Mouse (Mus musculus) kidney, adult 10 weeks (tissue): ENCODE results near the gene Glra1. TPM values are rescaled to one million over a fixed set of nuclear protein-coding genes. Genes with fewer than 3 reads are reported as not detected.

ENCODE experiments used
- polyA plus RNA-seq: library from polyadenylated mRNA; stranded (reverse); fragments of 350-450 nt; fragmentation: Illumina TruSeq; extraction: RNeasy Lipid Tissue Mini Kit (QIAGEN cat#74804); gene quantifications from one replicate; pipeline ENCODE4 v1.2.3, GENCODE M21; 2014; ENCODE audit warnings: low read depth, low replicate concordance

The Glra1 gene
- not detected for polyA plus RNA-seq

DNA sequence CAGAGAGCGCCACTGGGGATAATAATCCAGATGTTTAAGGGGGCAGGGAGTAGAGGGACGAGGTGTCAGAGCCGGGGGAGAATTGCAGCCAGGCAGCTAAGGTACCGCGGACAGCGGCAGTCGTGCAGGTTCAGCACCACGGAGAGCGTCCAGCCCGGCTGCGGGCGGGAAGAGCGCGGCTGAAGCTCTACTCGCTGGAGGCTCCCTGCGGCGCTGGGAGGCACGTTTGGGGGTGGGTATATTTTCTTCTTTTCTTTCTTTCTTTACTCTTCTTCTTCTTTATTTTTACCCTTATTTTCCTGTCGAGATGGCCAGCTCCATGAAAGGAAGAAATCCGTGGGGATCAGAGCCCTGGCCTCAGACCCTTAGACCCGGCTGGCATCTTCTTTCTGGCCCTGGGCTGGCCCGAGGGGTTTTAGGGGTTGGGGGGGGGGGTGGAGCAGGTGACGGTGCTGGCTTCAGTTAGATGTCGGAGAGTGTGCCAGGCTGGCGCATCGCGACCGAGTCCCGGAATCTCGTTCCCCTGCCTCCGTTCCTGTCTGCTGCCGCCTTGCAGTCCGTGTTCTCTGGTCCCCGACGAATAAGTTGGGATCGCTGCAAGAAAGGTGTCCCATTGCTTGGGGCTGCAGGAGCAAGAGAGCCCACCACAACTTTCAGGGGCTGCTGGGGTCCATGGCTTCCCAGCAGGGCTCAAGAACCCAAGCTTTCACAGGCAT, at the start of gene Glra1:
TSS of gene Glra1 (minus strand) at position 391 of the 716 bp plus-strand sequence.

GRCm38 (mm10) chr11:55469048-55469843, 138.8 kb downstream of the Glra1 start, which contains the start of gene G3bp1:
G3bp1 (plus strand) TSS chr11:55469685.

Other genes with a start within 250 kb of the Glra1 start
- 95.4 TPM for gene Sparc, start 185.0 kb downstream of the Glra1 start, polyA plus RNA-seq
- gene Atox1, start 147.0 kb downstream of the Glra1 start, polyA plus RNA-seq: not detected
- gene G3bp1, start 138.5 kb downstream of the Glra1 start, polyA plus RNA-seq: 29.3 TPM